Mouse (Mus musculus): ENCODE measurements at regions not wholly inside any gene's neighbourhood (a gene's known extent, or its start where the extent isn't known, plus 50 kb on each side); places are given as distances from the start of the nearest gene placed in this dataset.

DNA sequence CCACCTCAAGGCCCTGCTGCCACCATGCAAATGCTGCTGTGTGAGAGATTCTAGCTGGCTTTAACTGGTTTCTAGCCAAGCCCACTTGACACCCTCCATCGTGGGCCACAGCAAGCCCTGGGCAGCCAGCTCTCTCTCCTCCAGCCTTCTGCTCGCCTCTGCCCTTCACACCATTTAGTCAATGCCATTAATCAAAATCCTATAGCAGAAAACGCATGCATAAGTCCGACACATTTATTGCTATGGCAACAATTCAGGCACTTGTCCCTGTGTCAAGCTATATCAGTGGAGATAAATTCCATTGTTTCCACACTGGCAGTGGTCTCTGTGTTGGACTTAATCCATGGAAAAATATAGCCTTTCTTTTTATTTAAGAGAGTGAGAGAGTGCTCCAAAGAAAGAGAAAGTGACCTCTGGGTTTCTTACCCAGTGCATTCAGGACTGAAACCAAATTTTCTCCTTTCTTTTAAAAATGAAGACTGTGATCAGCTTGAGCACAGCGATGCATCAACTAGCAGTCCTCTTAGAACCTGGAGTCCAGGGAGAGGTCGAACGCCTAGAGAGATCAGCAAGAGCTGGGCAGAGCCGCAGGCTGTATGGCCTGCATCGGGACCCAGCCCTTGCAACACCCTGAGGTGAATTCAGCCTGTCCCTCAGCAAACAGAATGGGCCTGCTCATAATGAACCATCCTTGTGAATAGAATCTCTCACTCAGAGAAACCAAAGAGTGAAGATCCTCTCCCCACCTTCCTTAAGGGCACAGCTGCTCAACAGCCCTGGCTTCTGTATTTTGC, 93.1 kb upstream of the Tox3 start:
- H3K36me3 ChIP-seq (ENCODE audit: control insufficient read depth in 1 of 2, insufficient read depth in 2 of 2, low read length in 2 of 2), result no peaks in the 10 kb centered on the region
- H3K4me1 ChIP-seq (ENCODE audit: control insufficient read depth in 1 of 2, insufficient read depth in 2 of 2, low read length in 2 of 2), result no peaks in the 10 kb centered on the region
- no peak for DNase-seq (ENCODE audit: low read depth, low spot score)
- TF ChIP-seq ZNF384 (IDR thresholded peaks at IDR 0.05; ENCODE audit: low read depth, low read length) (no peak), NRF1 (IDR thresholded peaks at IDR 0.05; ENCODE audit: insufficient read depth, low read depth, low read length, poor library complexity, severe bottlenecking) (no peak), CHD2 (IDR thresholded peaks at IDR 0.05; ENCODE audit: low read length) (no peak), GATA1 (IDR thresholded peaks at IDR 0.05; ENCODE audit: low read depth, low read length) (no peak)
- no peaks in the 10 kb centered on the region for H3K27me3 ChIP-seq (ENCODE audit: control insufficient read depth in 1 of 2, insufficient read depth in 2 of 2, low read length in 2 of 2)
- no peaks in the 10 kb centered on the region for H3K9me3 ChIP-seq (replicated peaks; ENCODE audit: insufficient read depth, low read length)
- H3K9ac ChIP-seq (ENCODE audit: control insufficient read depth, low read depth, low read length, poor library complexity, severe bottlenecking), result no peak overlapping the region
- no peak overlapping the region for H3K4me3 ChIP-seq (ENCODE audit: control insufficient read depth in 1 of 2, insufficient read depth in 1 of 2, low read depth in 2 of 2, low read length in 2 of 2)
- no peaks in the 10 kb centered on the region for H3K79me2 ChIP-seq (ENCODE audit: control insufficient read depth, insufficient read depth, low read length, poor library complexity)
- H3K27ac ChIP-seq (ENCODE audit: control insufficient read depth, low read depth, low read length), result no peak overlapping the region

DNA sequence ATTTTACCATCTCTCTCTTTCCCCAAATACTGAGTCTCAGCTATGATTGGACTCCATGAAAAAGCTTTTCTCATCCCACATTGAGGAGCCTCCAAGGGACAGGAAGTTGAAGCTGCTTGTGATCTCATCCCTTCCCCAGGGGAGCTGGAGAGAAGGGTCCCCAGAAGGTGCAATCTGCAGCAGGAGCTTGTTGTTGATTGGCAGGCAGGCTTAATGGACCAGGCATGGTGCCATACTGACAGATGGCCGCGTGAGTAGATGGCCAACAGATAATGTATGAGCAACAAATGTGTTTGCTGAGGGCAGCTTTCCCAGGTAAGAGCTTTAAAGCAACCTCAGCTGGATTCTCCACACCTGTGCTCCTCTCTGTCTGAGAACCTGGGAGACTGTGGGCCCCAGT, 65.9 kb upstream of the Tox3 start:
- H3K4me3 ChIP-seq (ENCODE audit: control insufficient read depth in 1 of 2, insufficient read depth in 1 of 2, low read depth in 2 of 2, low read length in 2 of 2), result no peak overlapping the region
- DNase-seq (ENCODE audit: low read depth, low spot score), result no peak
- no peaks in the 10 kb centered on the region for H3K9me3 ChIP-seq (replicated peaks; ENCODE audit: insufficient read depth, low read length)
- H3K27me3 ChIP-seq (ENCODE audit: control insufficient read depth in 1 of 2, insufficient read depth in 2 of 2, low read length in 2 of 2), result no peaks in the 10 kb centered on the region
- no peak for TF ChIP-seq CTCF (IDR thresholded peaks at IDR 0.05 in 2 of 3, conservative IDR thresholded peaks at IDR 0.05 in 1 of 3; ENCODE audit: control insufficient read depth in 1 of 3, insufficient read depth in 1 of 3, low read depth in 2 of 3, low read length in 3 of 3, poor library complexity in 1 of 3, severe bottlenecking in 1 of 3)
- TF ChIP-seq NELFE (IDR thresholded peaks at IDR 0.05; ENCODE audit: low read depth, low read length), result no peak
- TF ChIP-seq CHD2 (IDR thresholded peaks at IDR 0.05; ENCODE audit: low read length), result no peak
- TF ChIP-seq MAX (IDR thresholded peaks at IDR 0.05; ENCODE audit: low read length), result no peak
- no peak for TF ChIP-seq NRF1 (IDR thresholded peaks at IDR 0.05; ENCODE audit: insufficient read depth, low read depth, low read length, poor library complexity, severe bottlenecking)
- no peak for TF ChIP-seq RAD21 (IDR thresholded peaks at IDR 0.05; ENCODE audit: low read depth, low read length)
- no peak for TF ChIP-seq MAZ (IDR thresholded peaks at IDR 0.05; ENCODE audit: low read depth, low read length)
- no peak for TF ChIP-seq E2F4 (IDR thresholded peaks at IDR 0.05; ENCODE audit: borderline replicate concordance, low read depth, low read length)
- no peak for TF ChIP-seq ZC3H11A (IDR thresholded peaks at IDR 0.05; ENCODE audit: low read depth, low read length)
- no peak for TF ChIP-seq EP300 (IDR thresholded peaks at IDR 0.05; ENCODE audit: low read depth in 1 of 2, low read length in 2 of 2)
- no peak for TF ChIP-seq MYB (IDR thresholded peaks at IDR 0.05; ENCODE audit: low read depth, low read length)
- TF ChIP-seq ZMIZ1 (IDR thresholded peaks at IDR 0.05; ENCODE audit: low read depth, low read length), result no peak
- no peak for TF ChIP-seq USF2 (IDR thresholded peaks at IDR 0.05; ENCODE audit: borderline replicate concordance in 1 of 2, insufficient read depth in 1 of 2, low read depth in 1 of 2, low read length in 2 of 2)
- TF ChIP-seq MXI1 (IDR thresholded peaks at IDR 0.05; ENCODE audit: low read depth, low read length), result no peak
- no peak for TF ChIP-seq POLR2AphosphoS2 (IDR thresholded peaks at IDR 0.05; ENCODE audit: low read length)
- no peak for TF ChIP-seq TBP (IDR thresholded peaks at IDR 0.05; ENCODE audit: low read depth, low read length)
- no peak for TF ChIP-seq HCFC1 (IDR thresholded peaks at IDR 0.05; ENCODE audit: low read depth, low read length)
- TF ChIP-seq RCOR1 (IDR thresholded peaks at IDR 0.05; ENCODE audit: low read depth, low read length), result no peak
- TF ChIP-seq GATA1 (IDR thresholded peaks at IDR 0.05; ENCODE audit: low read depth, low read length), result no peak
- TF ChIP-seq POLR2A (IDR thresholded peaks at IDR 0.05; ENCODE audit: control insufficient read depth in 1 of 2, insufficient read depth in 1 of 2, low read depth in 1 of 2, low read length in 2 of 2, poor library complexity in 1 of 2), result no peak
- no peaks in the 10 kb centered on the region for H3K4me1 ChIP-seq (ENCODE audit: control insufficient read depth in 1 of 2, insufficient read depth in 2 of 2, low read length in 2 of 2)
- no peak overlapping the region for H3K27ac ChIP-seq (ENCODE audit: control insufficient read depth, low read depth, low read length)
- no peaks in the 10 kb centered on the region for H3K36me3 ChIP-seq (ENCODE audit: control insufficient read depth in 1 of 2, insufficient read depth in 2 of 2, low read length in 2 of 2)
- no peaks in the 10 kb centered on the region for H3K79me2 ChIP-seq (ENCODE audit: control insufficient read depth, insufficient read depth, low read length, poor library complexity)
- no peak overlapping the region for H3K9ac ChIP-seq (ENCODE audit: control insufficient read depth, low read depth, low read length, poor library complexity, severe bottlenecking)
